Mouse (Mus musculus): ENCODE data around the gene Casp14.

GRCm38 (mm10) chr10:78722036-78722435, 3.9 kb upstream of the Casp14 start:
- no peak for TF ChIP-seq CTCF (conservative IDR thresholded peaks at IDR 0.05; ENCODE audit: low read length)
- no peak for TF ChIP-seq NANOG (IDR thresholded peaks at IDR 0.05; ENCODE audit: borderline replicate concordance, low read length)

Measured in E14TG2a.4 (cell line).